Mouse (Mus musculus) liver, adult 2 months (tissue): ENCODE data around the gene Zbtb17.

Source experiments
- CTCF ChIP-seq: fragments of 200-500 bp; IDR thresholded peaks from 2 replicates; pipeline ENCODE4 v1.5.1; 2011; ENCODE audit warnings: low read depth, low read length, control low read depth
- POLR2A ChIP-seq: fragments of 200-500 bp; IDR thresholded peaks from 2 replicates; pipeline ENCODE4 v1.6.1; 2011; ENCODE audit warnings: low read length, control low read depth; ENCODE audit not compliant: insufficient read depth; ENCODE audit errors: extremely low read depth

- TF ChIP-seq CTCF (no peak), POLR2A (no peak)
These were observed 22.6 kb downstream of the Zbtb17 start for GRCm38 (mm10) chr4:141466844-141467580.
